8 mouse cellular contexts compared by ENCODE assay signal in genomic region chr8:26345078-26345477, GRCm38 (mm10).
DNase-seq lines count a peak whose midpoint lies in the region.

No protein-coding gene starts in this region.

- no peak overlapping the region for H3K27ac ChIP-seq in heart, embryonic 10.5 days

- no peaks in the 10 kb centered on the region for H3K9me3 ChIP-seq in heart, embryonic 10.5 days

- no peaks in the 10 kb centered on the region for H3K36me3 ChIP-seq in heart, embryonic 10.5 days

- no peaks in the 10 kb centered on the region for H3K4me1 ChIP-seq in heart, embryonic 10.5 days

- H3K4me3 ChIP-seq in heart, embryonic 10.5 days = no peak overlapping the region

- H3K27me3 ChIP-seq in heart, embryonic 10.5 days (ENCODE audit: insufficient read depth, poor library complexity, severe bottlenecking) = peaks cover 18% of the 10 kb centered on the region; the same call in 1 of the 2 replicates

- peak; percentile 26 to 37 for DNase-seq in CD8-positive naive resting alpha-beta T cell, adult 2 months (ENCODE audit: low read depth in 2 of 2, low spot score in 2 of 2)
- peak; percentile 65 for DNase-seq in adrenal gland, adult 2 months
- DNase-seq in embryo, embryonic 10.5 days (ENCODE audit: low spot score) = peak; percentile 82
- peak; percentile 81 for DNase-seq in heart, embryonic 10.5 days (ENCODE audit: low spot score)
- peak; percentile 74 for DNase-seq in kidney, postnatal 10 days
- peak; percentile 27 to 48 for DNase-seq in lung, adult 18-20 months
- DNase-seq in retina, embryonic 14.5 days (ENCODE audit: low spot score) = peak; percentile 69
- peak; percentile 36 to 45 for DNase-seq in thymus, postnatal 36 days

- 30% methylated on average over 6 of the region's 6 CpGs for WGBS in heart, embryonic 10.5 days

Comparison
In these comparisons a context has a peak if more than half of its experiments do, and no peak if none do; other contexts are left out.
1. DNase-seq: peak in every context shown above with its lines; median percentile 82 in embryo, embryonic 10.5 days; 81 in heart, embryonic 10.5 days; 74 in kidney, postnatal 10 days; 69 in retina, embryonic 14.5 days; 65 in adrenal gland, adult 2 months; 40 in thymus, postnatal 36 days; 38 in lung, adult 18-20 months; 32 in CD8-positive naive resting alpha-beta T cell, adult 2 months.